Mouse (Mus musculus) intestine, postnatal 0 days (tissue): ENCODE results near the gene Znhit6. TPM values are rescaled to one million over a fixed set of nuclear protein-coding genes. Genes with fewer than 3 reads are reported as not detected.
A peak's percentile ranks its signal among the peaks of the same experiment; 100 is the strongest.

Experiments
- ATAC-seq: fragments of 200-750 bp; cut with Nextera tagmentation; 2 replicates; pipeline ENCODE4 v1.8.0; 2017; ENCODE audit warnings: mild to moderate bottlenecking, moderate TSS enrichment, moderate library complexity
- H3K27ac ChIP-seq: fragments of 300-500 bp; sonication (generic); 2 replicates; pipeline ENCODE4 v1.5.1; 2014; ENCODE audit warnings: mild to moderate bottlenecking, low read depth, low read length, moderate library complexity
- H3K27me3 ChIP-seq: fragments of 300-500 bp; sonication (generic); replicated peaks from 2 replicates; pipeline ENCODE4 v1.6.1; 2014; ENCODE audit warnings: low read length, mixed read lengths; ENCODE audit not compliant: control insufficient read depth, insufficient read depth
- H3K36me3 ChIP-seq: fragments of 300-500 bp; sonication (generic); 2 replicates; pipeline ENCODE4 v1.6.1; 2014; ENCODE audit warnings: mild to moderate bottlenecking, moderate library complexity; ENCODE audit not compliant: control insufficient read depth, insufficient read depth
- H3K4me1 ChIP-seq: fragments of 300-500 bp; sonication (generic); replicated peaks from 2 replicates; pipeline ENCODE4 v1.6.1; 2014; ENCODE audit warnings: antibody characterized with exemption, low read length, mixed read lengths; ENCODE audit not compliant: control insufficient read depth, insufficient read depth
- H3K4me2 ChIP-seq: fragments of 300-500 bp; sonication (generic); replicated peaks from 2 replicates; pipeline ENCODE4 v1.6.1; 2014; ENCODE audit warnings: low read depth, mild to moderate bottlenecking, moderate library complexity
- H3K4me3 ChIP-seq: fragments of 300-500 bp; sonication (generic); 2 replicates; pipeline ENCODE4 v1.5.1; 2014; ENCODE audit warnings: low read depth, low read length
- H3K9ac ChIP-seq: fragments of 300-500 bp; sonication (generic); 2 replicates; pipeline ENCODE4 v1.6.1; 2014; ENCODE audit warnings: mild to moderate bottlenecking, low read depth, low read length
- H3K9me3 ChIP-seq: fragments of 300-500 bp; sonication (generic); 2 replicates; pipeline ENCODE4 v1.6.1; 2016; ENCODE audit warnings: mixed run types; ENCODE audit not compliant: control insufficient read depth
- CTCF ChIP-seq: sonication (generic); IDR thresholded peaks from 2 replicates; pipeline ENCODE4 v1.5.1; 2016; ENCODE audit warnings: low read depth, mild to moderate bottlenecking, control low read depth, antibody characterized with exemption, moderate library complexity
- WGBS: fragments of 180-500 bp; shearing (Covaris S2); extraction: QIAGEN DNeasy Blood & Tissue Kit; methylation state at CpG from one replicate; pipeline ENCODE4 v1.1.7; 2014; 5-methylcytosine and 5-hydroxymethylcytosine counted together
- polyA plus RNA-seq: library from polyadenylated mRNA; unstranded; fragments of >200 nt; fragmentation: Nextera tagmentation; extraction: Ambion mirVana; gene quantifications from 2 replicates; pipeline ENCODE4 v1.2.1, GENCODE M21; 2015

The Znhit6 gene
- polyA plus RNA-seq, 1 experiment from 2014 or later: 13.1 TPM

DNA sequence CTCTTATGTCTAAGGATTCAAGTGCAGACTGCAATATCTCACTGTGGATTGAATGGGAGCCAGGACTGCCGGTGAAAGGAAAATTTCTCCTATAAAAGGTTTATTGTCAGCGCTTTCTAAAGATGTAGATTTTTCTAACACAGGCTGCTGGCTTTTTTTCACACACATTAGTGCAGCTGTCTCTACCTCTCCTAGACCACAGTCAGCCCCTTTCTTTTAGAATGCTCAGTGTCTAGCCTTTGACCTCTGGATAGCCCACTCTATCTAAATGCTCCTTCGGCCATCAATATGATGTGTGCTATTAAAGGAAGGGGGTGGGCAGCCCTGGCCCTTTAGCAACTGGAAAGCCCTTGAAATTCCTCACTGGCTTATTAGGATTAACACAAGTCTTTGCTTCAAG lies 70.0 kb downstream of the Znhit6 start:
- H3K4me1 ChIP-seq: peaks cover 3% of the 10 kb centered on the region; the same call in 1 of the 2 replicates
- ATAC-seq: no peak
- WGBS: 69% methylated on average over 3 of the region's 3 CpGs

DNA sequence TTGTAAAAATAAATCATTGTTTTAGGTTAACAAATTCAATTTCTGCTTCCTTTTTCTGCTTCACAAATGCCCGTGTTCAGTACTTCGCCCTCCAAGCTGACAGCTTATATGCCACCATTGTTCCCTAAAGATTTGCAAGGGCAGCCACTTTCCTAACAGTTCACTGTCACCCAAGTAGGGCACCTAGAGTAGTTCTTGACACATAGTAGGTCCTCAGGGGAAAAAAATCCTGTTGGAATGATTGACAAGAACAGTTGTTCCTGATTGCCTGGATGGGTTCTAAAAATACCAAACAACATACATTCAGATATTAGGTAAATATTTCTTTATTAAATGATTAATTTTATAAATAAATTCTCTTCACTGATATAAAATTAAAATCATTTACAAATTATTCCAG lies 70.7 kb downstream of the Znhit6 start:
- peaks cover 3% of the 10 kb centered on the region; the same call in 1 of the 2 replicates for H3K4me1 ChIP-seq
- H3K27ac ChIP-seq: no peak overlapping the region
- no peak overlapping the region for H3K9ac ChIP-seq
- no peak for ATAC-seq
- H3K36me3 ChIP-seq: peaks cover 8% of the 10 kb centered on the region; the same call in 1 of the 2 replicates
- H3K27me3 ChIP-seq: no peaks in the 10 kb centered on the region
- TF ChIP-seq CTCF: no peak
- H3K4me2 ChIP-seq: no peak overlapping the region
- no peaks in the 10 kb centered on the region for H3K9me3 ChIP-seq
- no peak overlapping the region for H3K4me3 ChIP-seq
- 83% methylated on average over 2 of the region's 2 CpGs for WGBS

More for the DNA sequence above, 70.0 kb downstream of the Znhit6 start:
- Histone ChIP-seq H3K9me3 (no peaks in the 10 kb centered on the region), H3K36me3 (peaks cover 8% of the 10 kb centered on the region; the same call in 1 of the 2 replicates), H3K27me3 (no peaks in the 10 kb centered on the region), H3K4me2 (no peak overlapping the region), H3K27ac (no peak overlapping the region), H3K4me3 (no peak overlapping the region), H3K9ac (no peak overlapping the region)
- no peak for TF ChIP-seq CTCF

DNA sequence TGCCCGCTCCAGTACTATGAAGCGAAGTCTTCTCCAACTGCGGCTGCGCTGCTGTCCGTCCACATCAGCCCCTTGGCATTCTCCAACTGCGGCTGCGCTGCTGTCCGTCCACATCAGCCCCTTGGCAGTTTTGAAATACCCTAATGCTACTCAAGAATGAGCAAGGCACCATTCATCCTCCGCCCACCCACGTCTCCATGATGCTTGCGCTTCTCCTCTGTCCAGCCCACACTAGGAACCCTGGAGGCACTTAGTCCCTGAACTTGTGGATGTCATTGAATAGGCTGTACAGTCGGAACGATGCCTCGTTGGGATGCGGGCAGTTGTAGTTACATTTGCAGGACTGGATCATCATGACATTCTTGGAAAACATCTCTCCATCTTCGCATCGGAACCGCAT lies 71.4 kb downstream of the Znhit6 start:
- Histone ChIP-seq H3K27me3 (no peaks in the 10 kb centered on the region), H3K4me1 (peaks cover 3% of the 10 kb centered on the region; the same call in 1 of the 2 replicates), H3K27ac (no peak overlapping the region), H3K36me3 (peaks cover 8% of the 10 kb centered on the region; the same call in 1 of the 2 replicates), H3K4me3 (no peak overlapping the region), H3K4me2 (peak overlapping the region; percentile 90; the same call in 1 of the 2 replicates), H3K9me3 (no peaks in the 10 kb centered on the region), H3K9ac (no peak overlapping the region)
- no peak for TF ChIP-seq CTCF
- 93% methylated on average over 18 of the region's 18 CpGs for WGBS
- ATAC-seq: no peak

DNA sequence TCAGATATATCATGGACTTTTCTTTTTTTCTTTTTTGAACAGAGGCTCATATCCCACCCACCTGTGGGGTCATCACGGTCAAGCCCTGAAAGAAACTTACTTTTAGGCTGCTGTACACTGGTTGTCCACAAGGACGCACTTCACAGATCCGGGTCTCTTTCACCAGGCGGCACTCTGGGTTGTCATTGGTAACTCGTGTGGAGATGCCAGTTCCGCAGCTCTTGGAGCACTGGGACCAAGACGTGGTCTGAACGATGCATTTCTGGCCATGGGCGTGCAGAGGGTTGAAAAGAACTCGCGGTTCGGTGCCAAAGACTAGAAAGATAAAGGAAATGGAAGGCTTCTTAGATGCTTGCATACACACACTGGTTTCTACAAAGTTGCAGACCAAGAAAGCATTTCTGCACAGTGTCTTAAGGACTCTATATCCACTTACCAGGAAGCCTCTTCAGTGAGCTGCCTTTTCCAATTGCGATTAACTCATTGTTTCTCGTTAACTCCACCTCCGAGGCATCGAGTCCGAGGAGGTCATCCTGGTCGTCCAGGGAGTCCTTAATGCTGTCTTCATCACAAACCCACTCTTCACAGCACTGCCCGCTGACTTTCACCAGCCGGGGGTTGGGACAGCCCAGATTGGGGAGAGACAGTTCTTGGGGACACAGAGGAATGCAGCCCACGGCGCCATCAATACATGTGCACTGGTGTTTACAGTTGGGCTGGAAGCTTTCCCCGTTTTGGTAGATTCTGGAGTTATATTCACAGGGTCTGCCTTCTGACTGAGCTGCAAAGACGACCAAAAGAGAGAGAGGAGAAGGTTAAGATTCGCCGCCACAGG lies 72.3 kb downstream of the Znhit6 start:
- peak overlapping the region; percentile 90 for H3K4me2 ChIP-seq

DNA sequence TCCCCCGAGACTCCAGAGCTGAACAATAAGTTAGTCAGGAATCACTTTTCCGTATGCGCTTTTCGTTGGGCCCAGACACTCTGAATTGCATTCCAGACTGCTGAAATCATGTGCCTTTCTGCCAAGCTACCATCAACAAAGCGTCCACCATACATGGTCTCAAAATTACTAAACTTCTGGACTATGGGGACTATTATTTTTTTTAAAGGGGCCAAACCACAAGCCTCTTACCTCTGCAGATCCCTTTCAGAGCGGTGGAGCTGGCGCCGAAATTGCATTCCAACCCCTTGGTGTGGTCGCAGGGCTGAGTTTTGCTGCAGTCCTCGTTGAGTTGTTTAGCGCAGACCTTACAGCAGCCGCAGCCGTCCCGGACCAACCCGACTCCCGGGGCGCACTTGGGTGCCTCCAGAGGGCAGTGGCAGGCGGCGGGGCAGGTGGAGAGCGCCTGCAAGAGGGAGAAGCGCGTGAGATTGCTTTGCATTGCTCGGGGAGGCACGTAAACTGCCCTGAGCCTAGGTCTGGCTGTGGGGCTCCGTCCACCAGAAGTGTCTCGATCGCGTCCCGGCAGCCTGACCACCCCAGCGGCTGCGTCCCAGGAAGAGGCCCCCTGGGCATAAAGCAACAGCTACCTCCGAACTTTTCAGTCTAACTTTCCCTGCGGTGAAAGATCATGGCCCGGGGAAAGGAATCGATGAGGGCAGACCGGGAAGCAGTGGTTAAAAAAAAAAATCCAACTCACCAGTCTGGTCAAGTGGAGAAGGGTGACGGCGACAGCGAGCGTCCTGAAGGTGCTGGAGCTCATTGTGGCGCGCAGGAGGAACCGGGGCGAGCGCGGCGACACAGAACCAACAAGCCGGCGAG lies 73.2 kb downstream of the Znhit6 start:
- peak; percentile 81 for TF ChIP-seq CTCF
- H3K4me1 ChIP-seq: no peaks in the 10 kb centered on the region; the same call in 1 of the 2 replicates
- H3K4me3 ChIP-seq: peak overlapping the region; percentile 69
- no peaks in the 10 kb centered on the region for H3K9me3 ChIP-seq
- WGBS: 1% methylated on average over 49 of the region's 49 CpGs
- no peaks in the 10 kb centered on the region for H3K27me3 ChIP-seq
- peak overlapping the region; percentile 81 for H3K27ac ChIP-seq
- peaks cover 8% of the 10 kb centered on the region; the same call in 1 of the 2 replicates for H3K36me3 ChIP-seq
- peak overlapping the region; percentile 90 for H3K4me2 ChIP-seq
- H3K9ac ChIP-seq: peak overlapping the region; percentile 86
- peak; percentile 41 for ATAC-seq

More for the DNA sequence above, 72.3 kb downstream of the Znhit6 start:
- peak; percentile 69 for TF ChIP-seq CTCF
- peaks cover 8% of the 10 kb centered on the region; the same call in 1 of the 2 replicates for H3K36me3 ChIP-seq
- ATAC-seq: no peak
- no peaks in the 10 kb centered on the region for H3K9me3 ChIP-seq
- H3K4me1 ChIP-seq: no peaks in the 10 kb centered on the region; the same call in 1 of the 2 replicates
- H3K4me3 ChIP-seq: peak overlapping the region; percentile 69
- H3K9ac ChIP-seq: peak overlapping the region; percentile 86
- no peaks in the 10 kb centered on the region for H3K27me3 ChIP-seq
- no peak overlapping the region for H3K27ac ChIP-seq
- WGBS: 39% methylated on average over 26 of the region's 26 CpGs

DNA sequence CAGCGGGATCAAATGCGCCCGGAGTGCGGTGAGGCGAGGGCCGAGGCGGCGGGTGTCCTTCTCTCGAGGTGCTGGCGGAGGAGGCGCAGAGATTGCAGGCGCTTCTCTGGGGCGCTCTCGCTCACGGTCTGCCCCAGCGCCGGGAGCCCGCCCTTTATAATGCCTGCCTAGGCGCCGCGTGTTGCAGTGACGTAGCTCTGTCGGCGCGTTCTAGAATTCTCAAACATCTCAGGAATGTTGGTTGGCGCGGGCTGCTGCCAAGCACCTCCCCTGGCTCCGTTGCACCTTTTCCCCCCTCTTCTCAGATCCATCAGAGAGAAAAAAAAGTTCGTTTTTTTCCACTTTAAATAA lies 73.8 kb downstream of the Znhit6 start, which contains the start of gene Ccn1:
Gene Ccn1 (minus strand): TSS at position 130 of the 351 bp plus-strand sequence.
- 0% methylated on average over 29 of the region's 29 CpGs for WGBS
- Histone ChIP-seq H3K4me1 (no peaks in the 10 kb centered on the region; the same call in 1 of the 2 replicates), H3K4me3 (peak within 1 kb of the TSS; percentile 69), H3K9me3 (no peaks in the 10 kb centered on the region), H3K27me3 (no peaks in the 10 kb centered on the region), H3K27ac (peak within 1 kb of the TSS; percentile 81), H3K4me2 (peak within 1 kb of the TSS; percentile 90), H3K36me3 (peaks cover 8% of the 10 kb centered on the region; the same call in 1 of the 2 replicates), H3K9ac (peak within 1 kb of the TSS; percentile 86)
- TF ChIP-seq CTCF: no peak
- peak; percentile 66 for ATAC-seq
